Mouse (Mus musculus): ENCODE results near the gene Hoxa10.

DNA sequence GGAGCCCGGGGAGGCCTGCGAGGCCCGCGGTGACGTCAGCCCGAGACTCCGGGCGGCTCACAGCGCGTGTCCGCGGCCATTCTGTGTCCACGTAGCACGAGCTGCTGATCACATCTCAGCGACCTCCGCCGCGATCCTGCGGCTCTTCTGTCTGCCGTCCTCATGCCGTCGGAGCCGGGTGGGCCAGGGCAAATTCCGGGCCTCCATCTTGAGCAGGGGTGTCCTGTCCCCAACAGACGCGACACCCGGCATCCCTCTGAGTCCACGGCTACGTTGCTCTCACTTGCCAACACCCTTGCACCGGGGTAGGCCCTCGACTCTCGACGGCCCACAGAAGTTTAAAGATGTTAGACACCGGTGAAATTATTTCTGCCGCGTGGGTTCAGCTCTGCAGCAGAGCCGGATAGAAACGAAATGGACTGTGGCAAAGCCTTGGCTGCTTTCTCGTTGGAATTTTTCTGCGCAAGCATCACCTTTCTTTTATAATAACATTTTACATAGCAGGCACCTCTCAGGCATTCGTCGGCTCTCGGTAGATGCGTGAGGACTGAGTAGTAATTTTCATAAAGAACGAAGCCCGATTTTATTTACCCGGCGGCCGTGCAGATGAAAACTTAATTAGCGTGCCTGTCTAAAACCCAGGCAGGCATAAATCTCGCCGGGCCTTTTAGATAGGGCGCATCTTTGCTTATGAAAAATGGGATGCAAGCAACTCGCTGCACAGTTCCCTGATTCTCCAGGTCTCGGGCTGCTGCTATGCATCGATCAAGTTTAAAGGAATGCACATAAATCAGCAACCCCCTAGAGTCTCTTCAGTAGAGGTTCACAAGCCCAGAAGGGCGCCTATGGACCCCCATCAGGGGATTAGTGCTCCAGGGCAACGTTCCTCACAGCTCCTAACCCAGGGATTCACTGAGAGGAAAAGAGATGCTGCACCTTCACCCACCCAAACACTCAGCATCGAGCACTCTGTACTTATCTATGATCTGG, 13.2 kb upstream of the Hoxa10 start:
- no peak for TF ChIP-seq CTCF (IDR thresholded peaks at IDR 0.05; ENCODE audit: low read depth)
- TF ChIP-seq EP300 (IDR thresholded peaks at IDR 0.05; ENCODE audit: low read depth): no peak
